Mouse (Mus musculus) telencephalon, adult 2 months (tissue): ENCODE results near the gene Rpl27a.

ENCODE experiments used
- DNase-seq: peaks from one replicate; pipeline ENCODE4 v3.0.0-alpha.2; 2011; ENCODE audit warnings: low read depth, low spot score

Rpl27a gene

DNA sequence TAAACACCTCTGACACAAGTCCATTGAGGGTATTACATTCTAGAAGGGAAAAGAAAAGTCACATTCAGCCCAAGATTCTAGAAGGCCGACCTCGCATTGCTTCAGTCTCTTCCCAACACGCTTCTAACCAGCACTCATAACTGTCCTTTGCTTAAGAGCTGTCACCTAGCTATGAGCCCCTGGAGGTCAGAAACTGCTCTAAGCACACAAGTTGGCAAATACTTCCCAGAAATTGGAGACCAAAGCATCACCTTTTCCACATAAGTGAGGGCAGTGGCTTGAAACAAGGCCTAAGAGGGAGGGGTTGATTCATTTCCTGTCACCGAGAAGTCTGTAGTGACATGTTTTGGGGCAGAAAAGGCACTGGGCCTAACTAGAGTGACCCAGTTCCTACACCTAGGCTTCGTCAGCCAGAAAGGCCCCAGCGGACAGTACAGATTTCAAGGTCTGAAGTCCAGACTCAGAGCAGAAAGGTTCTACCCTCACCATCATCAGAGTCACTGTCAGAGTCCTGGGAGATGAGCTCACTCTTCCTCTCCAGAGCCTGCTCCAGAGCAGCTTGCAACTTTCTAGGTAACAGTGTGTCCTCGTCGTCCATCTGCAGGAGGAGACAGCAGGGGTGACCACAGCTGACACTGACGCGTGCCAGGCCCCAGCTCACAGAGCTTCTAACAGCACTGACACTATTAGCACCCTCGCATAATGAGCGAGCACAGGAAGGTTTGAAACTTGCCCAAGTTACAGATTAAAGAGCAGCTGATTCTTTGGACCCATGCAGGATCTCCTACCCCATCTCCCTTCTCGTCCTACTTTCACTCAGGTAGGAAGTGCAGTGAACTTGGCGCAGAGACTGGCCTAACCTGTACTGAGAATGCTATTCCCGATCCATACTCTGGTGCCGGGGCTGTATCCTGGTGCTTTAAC, 7.1 kb downstream of the Rpl27a start:
- no peak for DNase-seq

DNA sequence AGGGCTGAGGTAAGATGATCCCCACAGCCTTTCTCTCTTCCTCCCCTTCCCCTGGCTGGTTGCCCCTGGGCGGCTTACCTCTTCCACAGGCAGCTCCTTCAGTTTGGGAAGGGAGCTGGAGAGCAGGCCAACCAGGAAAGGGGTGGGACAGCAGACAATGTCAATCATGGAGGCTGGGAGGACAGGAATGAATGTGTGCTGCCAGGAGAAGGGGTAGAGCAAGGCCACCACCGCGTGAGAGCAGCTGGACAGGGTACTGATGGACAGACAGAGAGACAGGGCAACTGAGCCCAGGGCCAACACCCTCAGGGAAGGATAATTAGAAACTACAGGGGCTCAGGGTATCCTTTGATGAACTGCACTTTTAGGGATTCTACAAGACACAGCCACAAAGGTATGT, 8.6 kb downstream of the Rpl27a start:
- DNase-seq: no peak

DNA sequence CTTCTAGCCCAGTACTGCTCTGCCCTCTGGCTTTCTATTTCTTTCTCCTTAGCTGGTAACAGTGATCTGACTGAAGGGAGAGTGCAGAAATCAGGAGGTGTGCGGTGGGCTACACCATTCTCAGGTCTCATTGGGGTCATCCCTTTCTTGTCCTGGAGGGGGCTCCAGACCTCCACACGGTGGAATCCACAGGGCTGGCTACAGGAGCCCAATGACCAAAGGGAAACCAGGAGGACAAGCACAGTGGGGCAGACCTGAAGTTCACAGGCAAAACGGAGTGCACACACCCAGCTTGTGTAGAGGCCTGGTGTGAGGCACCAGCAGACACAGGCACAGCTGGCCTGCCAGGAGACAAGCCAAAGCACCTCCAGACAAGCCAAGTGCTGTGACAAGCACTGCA, 9.4 kb downstream of the Rpl27a start:
- no peak for DNase-seq

GRCm38 (mm10) chr7:109529741-109530140, 10.8 kb downstream of the Rpl27a start:
- no peak for DNase-seq

DNA sequence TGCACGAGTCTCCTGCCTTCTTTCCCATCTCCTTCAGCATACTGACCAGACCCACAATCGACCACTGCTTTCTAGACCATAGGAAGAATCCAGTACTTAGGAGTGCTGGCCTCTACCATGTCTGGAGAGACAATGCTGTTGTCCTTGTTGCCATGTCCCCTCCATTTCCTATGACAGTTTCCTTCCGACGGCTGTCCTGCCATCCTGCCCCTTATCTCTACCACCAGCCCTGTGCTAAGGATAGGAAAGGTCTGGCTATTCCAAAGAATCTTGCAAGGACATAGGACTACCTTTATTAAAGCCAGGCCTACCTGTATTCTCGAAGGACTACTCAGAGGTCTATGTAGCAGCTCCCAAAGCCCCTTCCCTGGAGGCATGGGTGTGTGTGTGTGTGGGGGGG, 12.6 kb downstream of the Rpl27a start:
- DNase-seq: no peak

GRCm38 (mm10) chr7:109532691-109533090, 13.7 kb downstream of the Rpl27a start:
- peak; percentile 52 for DNase-seq

GRCm38 (mm10) chr7:109533129-109533528, 14.2 kb downstream of the Rpl27a start:
- peak; percentile 19 for DNase-seq

DNA sequence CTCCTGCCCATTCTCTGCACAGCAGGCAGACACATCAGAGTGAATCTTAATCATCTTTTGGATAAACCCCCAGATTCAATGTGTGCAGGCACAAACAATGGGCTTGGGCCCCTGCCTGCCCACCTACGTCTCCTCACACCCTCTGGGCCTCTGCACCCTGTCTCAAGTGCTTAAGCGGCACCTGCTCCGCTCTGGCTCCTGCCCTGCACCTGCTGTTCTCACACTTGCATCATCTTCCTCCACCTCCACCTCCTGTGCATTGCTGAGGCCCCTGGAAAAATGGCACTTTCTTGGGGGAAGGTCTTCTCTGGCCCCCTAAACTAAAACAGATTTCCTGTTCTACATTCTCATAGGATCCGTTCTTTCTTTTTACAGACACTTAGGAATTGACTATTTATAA, 14.9 kb downstream of the Rpl27a start:
- DNase-seq: peak; percentile 17

DNA sequence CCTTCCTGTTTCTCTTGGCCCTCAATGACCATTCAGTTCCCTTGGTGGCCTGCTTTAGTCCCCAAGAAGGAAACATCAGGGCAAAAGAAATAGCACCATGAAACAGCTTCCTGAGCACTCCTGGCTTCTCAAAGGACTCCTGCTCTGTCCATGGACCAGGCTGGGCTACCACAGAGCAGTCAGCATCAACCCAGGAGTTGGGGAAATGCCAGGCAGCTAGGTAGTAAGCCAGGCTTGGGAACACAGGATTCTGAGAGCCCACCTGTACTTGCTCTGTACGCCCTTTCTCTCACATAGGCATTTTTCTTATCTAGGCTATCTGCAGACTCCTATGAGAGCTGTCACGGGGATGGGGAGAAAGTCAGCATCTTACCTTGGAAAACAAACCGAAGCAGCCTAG, 16.0 kb downstream of the Rpl27a start:
- no peak for DNase-seq

- DNase-seq: no peak
Measured at GRCm38 (mm10) chr7:109536451-109536946, 17.6 kb downstream of the Rpl27a start.

- DNase-seq: no peak
Measured at GRCm38 (mm10) chr7:109540902-109541301, 22.0 kb downstream of the Rpl27a start.

DNA sequence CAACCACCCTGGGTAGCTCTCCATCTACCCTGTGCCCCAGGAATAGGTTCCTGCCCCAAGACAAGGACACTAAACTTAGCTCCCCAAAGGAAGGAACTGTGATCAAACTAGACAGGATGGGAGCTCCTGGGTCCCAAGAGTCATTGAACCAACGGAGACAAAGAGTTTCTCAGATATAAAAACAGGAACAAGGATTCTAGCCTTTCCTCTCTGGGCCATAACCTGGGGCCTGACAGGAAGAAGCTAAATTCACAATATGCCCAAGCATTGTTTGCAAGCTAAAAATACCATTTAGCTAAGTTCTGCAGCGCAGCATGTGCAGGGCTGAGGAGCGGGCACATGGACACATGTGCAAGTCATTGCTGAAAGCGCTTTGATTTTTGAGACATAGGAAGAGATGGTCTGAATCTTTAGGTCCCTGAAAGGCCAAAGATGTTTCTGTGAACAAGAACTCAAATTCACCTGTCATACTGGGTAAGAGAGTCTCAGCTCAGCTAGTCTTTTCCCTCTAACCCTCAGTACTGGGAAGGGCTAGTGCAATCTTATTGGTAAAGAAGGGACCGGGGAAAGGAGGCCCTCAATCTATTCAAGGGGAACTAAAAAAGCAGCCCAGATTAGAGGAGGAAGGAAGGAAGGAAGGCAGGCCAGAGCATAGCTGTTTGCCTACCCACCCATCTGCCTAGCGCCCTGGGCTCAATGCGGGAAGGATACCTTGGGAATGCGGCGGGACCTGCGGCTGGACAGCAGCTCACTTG, 22.8 kb downstream of the Rpl27a start:
- no peak for DNase-seq

DNA sequence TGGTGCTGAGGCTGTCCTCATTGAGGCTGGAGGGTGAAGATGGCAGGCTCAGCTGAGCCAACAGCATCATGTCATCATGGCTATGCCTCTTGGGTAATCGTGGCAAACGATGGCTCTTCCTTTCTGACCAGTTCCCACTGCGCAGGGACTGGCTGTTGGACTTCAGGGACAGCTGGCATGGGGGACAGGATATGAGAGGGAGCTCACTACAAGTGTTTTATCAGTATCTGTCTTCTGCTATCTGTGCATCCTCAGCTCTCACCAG, 23.3 kb downstream of the Rpl27a start:
- DNase-seq: no peak

- DNase-seq: no peak
Measured at GRCm38 (mm10) chr7:109544792-109545191, 25.8 kb downstream of the Rpl27a start.

GRCm38 (mm10) chr7:109545255-109545993, 26.5 kb downstream of the Rpl27a start:
- no peak for DNase-seq

DNA sequence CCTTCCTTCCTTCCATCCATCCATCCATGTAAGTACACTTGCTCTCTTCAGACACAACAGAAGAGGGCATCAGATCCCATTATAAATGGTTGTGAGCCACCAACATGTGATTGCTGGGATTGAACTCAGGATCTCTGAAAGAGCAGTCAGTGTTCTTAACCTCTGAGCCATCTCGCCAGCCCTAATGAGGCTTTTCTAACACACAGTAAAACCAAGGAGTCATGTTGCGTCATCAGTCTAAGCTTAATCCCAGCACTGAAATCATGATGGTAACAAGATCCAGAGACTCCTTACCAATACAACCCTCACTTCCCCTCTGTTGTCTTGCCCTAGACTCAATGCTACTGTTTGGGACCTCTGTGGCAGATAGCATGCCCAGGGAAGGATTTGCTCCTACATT, 27.2 kb downstream of the Rpl27a start:
- DNase-seq: no peak

GRCm38 (mm10) chr7:109546726-109547125, 27.8 kb downstream of the Rpl27a start:
- no peak for DNase-seq

GRCm38 (mm10) chr7:109559536-109559935, 40.6 kb downstream of the Rpl27a start:
- DNase-seq: no peak

DNA sequence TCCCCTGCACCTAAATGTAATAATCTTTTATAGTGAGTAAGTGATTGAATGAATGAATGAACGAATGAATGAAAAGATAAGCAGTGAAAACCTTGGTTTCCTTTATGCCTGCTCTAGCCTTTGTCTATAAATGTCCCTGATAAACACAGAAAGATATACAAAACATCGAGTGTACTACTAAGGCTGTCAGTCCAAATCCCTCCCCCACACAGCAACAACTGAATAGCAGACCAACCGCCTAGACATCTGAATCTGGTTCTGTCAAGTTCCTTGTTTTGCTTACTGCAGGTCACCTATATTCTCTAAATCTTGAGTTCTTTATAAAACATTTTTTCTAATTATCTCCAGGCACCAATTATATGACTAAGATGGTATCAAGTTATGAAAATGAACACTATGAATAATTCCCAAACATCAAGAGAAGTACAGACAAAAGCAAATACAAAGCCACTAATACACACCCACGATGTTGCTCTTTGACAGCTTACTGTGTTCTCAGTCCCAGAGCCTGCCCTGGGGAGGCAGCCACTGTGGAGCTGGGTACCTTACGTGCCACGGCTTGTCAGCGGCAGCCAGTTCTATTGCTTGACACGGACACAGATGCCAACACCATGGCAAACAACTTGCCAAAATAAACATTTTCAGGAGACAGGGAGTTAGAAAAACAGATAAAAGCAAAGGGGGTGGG, 42.7 kb downstream of the Rpl27a start:
- no peak for DNase-seq

DNA sequence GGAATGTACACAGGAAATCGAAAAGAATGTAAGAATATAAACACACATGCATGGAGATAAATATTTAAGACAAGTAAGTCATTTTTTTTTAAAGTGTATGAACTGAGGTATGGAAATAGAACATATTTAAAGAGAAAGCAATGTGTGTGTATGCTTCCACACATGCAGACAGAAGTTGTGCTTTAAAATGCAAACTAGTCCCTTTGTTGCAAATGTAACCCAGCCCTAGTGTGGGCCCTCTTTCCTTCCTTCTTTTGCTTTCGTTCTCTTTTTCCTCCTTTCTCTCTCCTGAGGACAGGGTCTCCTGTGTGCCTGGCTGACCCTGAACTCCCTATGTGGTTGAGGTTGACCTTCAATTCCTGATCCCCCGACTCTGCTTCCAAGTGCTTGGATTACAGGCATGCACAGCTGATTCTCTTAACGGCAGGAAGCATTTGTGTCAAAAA, 43.2 kb downstream of the Rpl27a start:
- DNase-seq: no peak

- no peak for DNase-seq
Measured at GRCm38 (mm10) chr7:109562676-109563075, 43.7 kb downstream of the Rpl27a start.
